ENCODE assay signal across 29 mouse cellular contexts in genomic region chr3:137620540-137620939, GRCm38 (mm10). TPM values are rescaled to one million over a fixed set of nuclear protein-coding genes. Genes with fewer than 3 reads are reported as not detected.
"Had no signal": no experiment of that assay in that cellular context is flagged by ENCODE, and none has a peak within 500 bp of the region (broad histone marks: within the 10 kb centered on the region; RNA-seq: fewer than 3 reads in every experiment).

No protein-coding gene starts in this region.

- H3K9ac ChIP-seq: liver, embryonic 13.5 days; midbrain, embryonic 15.5 days; neural tube, embryonic 12.5 days; neural tube, embryonic 15.5 days had no signal

- H3K36me3 ChIP-seq: liver, embryonic 13.5 days; midbrain, embryonic 15.5 days; neural tube, embryonic 12.5 days; neural tube, embryonic 15.5 days had no signal

- H3K9me3 ChIP-seq: liver, embryonic 13.5 days; midbrain, embryonic 15.5 days; neural tube, embryonic 12.5 days; neural tube, embryonic 15.5 days had no signal

- DNase-seq: kidney, adult 18-20 months; kidney, adult 9 months; kidney, postnatal 14 days; kidney, postnatal 4 days; liver, embryonic 13.5 days; lung, adult 2 months; lung, postnatal 14 days; lung, postnatal 4 days; right cerebral cortex, adult 18-20 months; right cerebral cortex, postnatal 14 days; right cerebral cortex, postnatal 4 days; thymus, postnatal 25 days had no signal

- H3K4me2 ChIP-seq: liver, embryonic 13.5 days; midbrain, embryonic 11.5 days; midbrain, embryonic 15.5 days; neural tube, embryonic 12.5 days; neural tube, embryonic 15.5 days had no signal

- H3K27ac ChIP-seq: liver, embryonic 13.5 days; midbrain, embryonic 15.5 days; neural tube, embryonic 12.5 days; neural tube, embryonic 15.5 days; stomach, postnatal 0 days had no signal

- H3K4me3 ChIP-seq: liver, embryonic 13.5 days; midbrain, embryonic 15.5 days; neural tube, embryonic 12.5 days; neural tube, embryonic 15.5 days had no signal

- ATAC-seq: midbrain, embryonic 15.5 days had no signal

RNA-seq across cellular contexts. Expression of gene Ddit4l, which starts 0.9 kb away (rescaled TPM):
- total RNA-seq: megakaryocyte progenitor cell, adult 5-6 weeks; megakaryocyte-erythroid progenitor cell, adult 5-6 weeks had no signal

RNA-seq across cellular contexts. Expression of gene Gm21962, which starts 50.8 kb away (rescaled TPM):
- total RNA-seq: layer of hippocampus, adult 8-10 months; left cerebral cortex, postnatal 36 days; liver, adult 2 months; megakaryocyte-erythroid progenitor cell, adult 5-6 weeks had no signal
- polyA plus RNA-seq: kidney, embryonic 16.5 days; limb, embryonic 11.5 days; limb, embryonic 14.5 days; liver, adult 2 months; liver, embryonic 13.5 days; liver, embryonic 16.5 days; lung, adult 2 months; lung, embryonic 16.5 days; midbrain, embryonic 11.5 days; midbrain, embryonic 15.5 days; neural tube, embryonic 12.5 days; neural tube, embryonic 15.5 days; stomach, embryonic 14.5 days; stomach, postnatal 0 days; thymus, postnatal 0 days had no signal
